Mouse (Mus musculus): ENCODE results near the gene Mtmr3. TPM values are rescaled to one million over a fixed set of nuclear protein-coding genes. Genes with fewer than 3 reads are reported as not detected.

Mtmr3 gene
- polyA plus RNA-seq, 1 experiment from 2014 or later, result 44.1 TPM

DNA sequence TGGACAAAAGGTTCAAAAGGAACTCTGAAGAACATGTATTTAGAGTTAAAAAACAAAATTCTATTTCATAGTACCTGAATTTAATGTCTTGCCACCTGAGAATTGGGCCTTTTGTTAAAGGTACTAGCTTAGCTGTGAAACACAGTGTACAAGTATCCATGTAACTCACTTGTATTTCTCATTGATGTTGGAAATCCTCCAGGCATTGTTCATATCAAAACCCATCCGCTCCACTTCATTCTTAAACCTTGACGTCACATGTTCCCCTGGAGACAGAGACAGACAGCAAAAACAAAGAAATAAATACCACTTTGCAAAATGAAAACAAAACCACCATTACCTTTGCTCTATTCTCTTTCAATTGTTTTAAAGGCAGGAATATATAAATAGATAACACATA lies 87.2 kb downstream of the Mtmr3 start:
- Histone ChIP-seq H3K9ac (replicated peaks; ENCODE audit: low read length) (no peak overlapping the region), H3K9me3 (ENCODE audit: control insufficient read depth, low read length) (no peaks in the 10 kb centered on the region), H3K4me1 (ENCODE audit: control insufficient read depth, insufficient read depth, low read length) (no peaks in the 10 kb centered on the region), H3K36me3 (ENCODE audit: control insufficient read depth, insufficient read depth, low read length) (peaks cover 44% of the 10 kb centered on the region), H3K27ac (replicated peaks; ENCODE audit: low read depth, low read length) (no peak overlapping the region), H3K4me2 (ENCODE audit: low read length) (no peak overlapping the region), H3K4me3 (replicated peaks; ENCODE audit: low read depth, low read length) (no peak overlapping the region), H3K27me3 (ENCODE audit: control insufficient read depth, insufficient read depth, low read length) (no peaks in the 10 kb centered on the region)
- 68% methylated on average over 2 of the region's 2 CpGs for WGBS
- DNase-seq (peak; percentile 5), ATAC-seq (ENCODE audit: low FRiP score, low TSS enrichment) (no peak)

DNA sequence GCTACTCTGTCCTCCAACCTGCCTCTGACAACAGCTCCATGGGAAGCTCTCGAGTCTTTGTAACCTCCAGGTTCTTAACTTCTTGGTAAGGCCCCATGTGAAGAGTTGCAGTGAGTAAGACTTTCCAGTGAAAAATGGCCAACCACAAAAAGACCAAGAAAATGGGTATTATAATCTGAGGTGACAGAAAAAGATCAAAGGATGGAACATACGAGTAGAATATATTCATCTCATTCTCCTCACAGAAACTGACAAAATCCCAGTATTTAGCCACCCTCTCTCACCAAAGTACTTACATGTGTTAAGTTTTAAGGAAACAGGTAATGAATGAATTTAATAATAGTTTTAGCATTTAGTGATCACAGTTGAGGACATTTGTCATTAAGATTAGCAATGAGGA lies 88.2 kb downstream of the Mtmr3 start:
- Histone ChIP-seq H3K27ac (replicated peaks; ENCODE audit: low read depth, low read length) (no peak overlapping the region), H3K4me1 (ENCODE audit: control insufficient read depth, insufficient read depth, low read length) (no peaks in the 10 kb centered on the region), H3K9me3 (ENCODE audit: control insufficient read depth, low read length) (no peaks in the 10 kb centered on the region), H3K9ac (replicated peaks; ENCODE audit: low read length) (no peak overlapping the region), H3K36me3 (ENCODE audit: control insufficient read depth, insufficient read depth, low read length) (peaks cover 52% of the 10 kb centered on the region), H3K4me3 (replicated peaks; ENCODE audit: low read depth, low read length) (no peak overlapping the region), H3K27me3 (ENCODE audit: control insufficient read depth, insufficient read depth, low read length) (no peaks in the 10 kb centered on the region), H3K4me2 (ENCODE audit: low read length) (no peak overlapping the region)
- ATAC-seq (ENCODE audit: low FRiP score, low TSS enrichment), result no peak
- no peak for DNase-seq
- WGBS, result 89% methylated on average over 2 of the region's 2 CpGs

GRCm38 (mm10) chr11:4502206-4502605 lies 92.5 kb downstream of the Mtmr3 start:
- ATAC-seq (ENCODE audit: low FRiP score, low TSS enrichment) (no peak), DNase-seq (no peak)
- Histone ChIP-seq H3K9ac (replicated peaks; ENCODE audit: low read length) (no peak overlapping the region), H3K9me3 (ENCODE audit: control insufficient read depth, low read length) (no peaks in the 10 kb centered on the region), H3K27ac (replicated peaks; ENCODE audit: low read depth, low read length) (no peak overlapping the region), H3K4me3 (replicated peaks; ENCODE audit: low read depth, low read length) (no peak overlapping the region), H3K4me2 (ENCODE audit: low read length) (no peak overlapping the region), H3K4me1 (ENCODE audit: control insufficient read depth, insufficient read depth, low read length) (no peaks in the 10 kb centered on the region), H3K27me3 (ENCODE audit: control insufficient read depth, insufficient read depth, low read length) (no peaks in the 10 kb centered on the region), H3K36me3 (ENCODE audit: control insufficient read depth, insufficient read depth, low read length) (peaks cover 71% of the 10 kb centered on the region)
- 82% methylated on average over 2 of the region's 2 CpGs for WGBS

- H3K4me1 ChIP-seq (ENCODE audit: control insufficient read depth, insufficient read depth, low read length), result no peaks in the 10 kb centered on the region
- H3K9ac ChIP-seq (replicated peaks; ENCODE audit: low read length), result no peak overlapping the region
- no peaks in the 10 kb centered on the region for H3K9me3 ChIP-seq (ENCODE audit: control insufficient read depth, low read length)
- no peaks in the 10 kb centered on the region for H3K27me3 ChIP-seq (ENCODE audit: control insufficient read depth, insufficient read depth, low read length)
- H3K4me2 ChIP-seq (ENCODE audit: low read length), result no peak overlapping the region
- ATAC-seq (ENCODE audit: low FRiP score, low TSS enrichment) (no peak), DNase-seq (peak; percentile 13)
- no peak overlapping the region for H3K27ac ChIP-seq (replicated peaks; ENCODE audit: low read depth, low read length)
- no peak overlapping the region for H3K4me3 ChIP-seq (replicated peaks; ENCODE audit: low read depth, low read length)
- H3K36me3 ChIP-seq (ENCODE audit: control insufficient read depth, insufficient read depth, low read length), result peaks cover 71% of the 10 kb centered on the region
- 90% methylated on average over 4 of the region's 4 CpGs for WGBS
Measured at GRCm38 (mm10) chr11:4500826-4501225, 93.8 kb downstream of the Mtmr3 start.

GRCm38 (mm10) chr11:4500261-4500660 lies 94.4 kb downstream of the Mtmr3 start:
- DNase-seq (no peak), ATAC-seq (ENCODE audit: low FRiP score, low TSS enrichment) (no peak)
- no peak overlapping the region for H3K4me2 ChIP-seq (ENCODE audit: low read length)
- no peak overlapping the region for H3K27ac ChIP-seq (replicated peaks; ENCODE audit: low read depth, low read length)
- H3K27me3 ChIP-seq (ENCODE audit: control insufficient read depth, insufficient read depth, low read length), result no peaks in the 10 kb centered on the region
- no peaks in the 10 kb centered on the region for H3K9me3 ChIP-seq (ENCODE audit: control insufficient read depth, low read length)
- H3K9ac ChIP-seq (replicated peaks; ENCODE audit: low read length), result no peak overlapping the region
- WGBS, result 100% methylated on average over 1 of the region's 1 CpGs
- H3K4me3 ChIP-seq (replicated peaks; ENCODE audit: low read depth, low read length), result no peak overlapping the region
- peaks cover 70% of the 10 kb centered on the region for H3K36me3 ChIP-seq (ENCODE audit: control insufficient read depth, insufficient read depth, low read length)
- no peaks in the 10 kb centered on the region for H3K4me1 ChIP-seq (ENCODE audit: control insufficient read depth, insufficient read depth, low read length)

DNA sequence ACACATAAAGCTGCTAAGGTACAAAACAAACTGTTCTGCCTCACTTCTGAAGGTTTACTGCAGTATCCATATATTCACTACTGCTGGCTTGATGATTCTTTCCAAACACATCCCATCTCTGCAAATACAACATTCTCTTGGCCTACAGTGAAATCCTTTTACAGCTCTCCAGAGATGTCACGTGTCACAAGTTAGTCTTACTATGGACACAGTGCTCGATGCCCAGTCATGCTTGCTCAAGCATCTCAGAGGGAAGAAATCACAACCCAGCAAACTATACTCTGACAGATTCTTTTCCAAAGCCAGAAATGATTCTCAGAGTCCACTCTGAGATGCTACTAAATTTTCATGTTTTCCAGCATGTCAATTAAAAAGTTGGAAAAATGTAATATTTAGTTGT lies 95.2 kb downstream of the Mtmr3 start:
- no peak overlapping the region for H3K4me3 ChIP-seq (replicated peaks; ENCODE audit: low read depth, low read length)
- peaks cover 74% of the 10 kb centered on the region for H3K36me3 ChIP-seq (ENCODE audit: control insufficient read depth, insufficient read depth, low read length)
- no peak overlapping the region for H3K4me2 ChIP-seq (ENCODE audit: low read length)
- DNase-seq (no peak), ATAC-seq (ENCODE audit: low FRiP score, low TSS enrichment) (no peak)
- no peaks in the 10 kb centered on the region for H3K4me1 ChIP-seq (ENCODE audit: control insufficient read depth, insufficient read depth, low read length)
- H3K9ac ChIP-seq (replicated peaks; ENCODE audit: low read length), result no peak overlapping the region
- no peaks in the 10 kb centered on the region for H3K27me3 ChIP-seq (ENCODE audit: control insufficient read depth, insufficient read depth, low read length)
- WGBS, result 86% methylated on average over 2 of the region's 2 CpGs
- no peaks in the 10 kb centered on the region for H3K9me3 ChIP-seq (ENCODE audit: control insufficient read depth, low read length)
- H3K27ac ChIP-seq (replicated peaks; ENCODE audit: low read depth, low read length), result no peak overlapping the region

DNA sequence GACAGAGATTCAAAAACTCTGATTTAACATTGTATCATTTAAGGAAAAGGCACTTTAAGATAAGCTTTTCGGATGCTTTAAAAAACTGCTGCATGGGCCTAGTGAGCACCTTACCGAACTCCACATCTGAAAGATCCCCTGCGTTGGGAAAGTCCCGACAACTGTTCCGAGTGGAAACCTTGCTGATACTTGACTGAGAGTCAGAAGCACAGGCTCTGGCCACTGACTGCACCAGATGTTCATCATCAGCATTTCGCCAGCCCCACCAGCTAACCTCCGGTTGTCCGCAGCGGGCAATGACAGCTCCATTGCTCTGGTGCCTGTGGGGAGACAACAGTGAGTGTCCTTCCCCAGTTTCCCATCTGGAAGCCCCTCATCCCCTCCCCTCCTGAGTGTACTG lies 95.9 kb downstream of the Mtmr3 start:
- WGBS, result 94% methylated on average over 9 of the region's 9 CpGs
- DNase-seq (no peak), ATAC-seq (ENCODE audit: low FRiP score, low TSS enrichment) (no peak)
- Histone ChIP-seq H3K9me3 (ENCODE audit: control insufficient read depth, low read length) (no peaks in the 10 kb centered on the region), H3K36me3 (ENCODE audit: control insufficient read depth, insufficient read depth, low read length) (peaks cover 73% of the 10 kb centered on the region), H3K9ac (replicated peaks; ENCODE audit: low read length) (no peak overlapping the region), H3K27ac (replicated peaks; ENCODE audit: low read depth, low read length) (no peak overlapping the region), H3K4me2 (ENCODE audit: low read length) (no peak overlapping the region), H3K4me3 (replicated peaks; ENCODE audit: low read depth, low read length) (no peak overlapping the region), H3K27me3 (ENCODE audit: control insufficient read depth, insufficient read depth, low read length) (no peaks in the 10 kb centered on the region), H3K4me1 (ENCODE audit: control insufficient read depth, insufficient read depth, low read length) (no peaks in the 10 kb centered on the region)

GRCm38 (mm10) chr11:4497501-4498118 lies 97.1 kb downstream of the Mtmr3 start:
- Histone ChIP-seq H3K36me3 (ENCODE audit: control insufficient read depth, insufficient read depth, low read length) (peaks cover 63% of the 10 kb centered on the region), H3K27me3 (ENCODE audit: control insufficient read depth, insufficient read depth, low read length) (no peaks in the 10 kb centered on the region), H3K27ac (replicated peaks; ENCODE audit: low read depth, low read length) (no peak overlapping the region), H3K4me3 (replicated peaks; ENCODE audit: low read depth, low read length) (no peak overlapping the region), H3K9me3 (ENCODE audit: control insufficient read depth, low read length) (no peaks in the 10 kb centered on the region), H3K9ac (replicated peaks; ENCODE audit: low read length) (no peak overlapping the region), H3K4me2 (ENCODE audit: low read length) (no peak overlapping the region), H3K4me1 (ENCODE audit: control insufficient read depth, insufficient read depth, low read length) (no peaks in the 10 kb centered on the region)
- ATAC-seq (ENCODE audit: low FRiP score, low TSS enrichment), result no peak
- no peak for DNase-seq
- WGBS, result 87% methylated on average over 10 of the region's 10 CpGs

- H3K36me3 ChIP-seq (ENCODE audit: control insufficient read depth, insufficient read depth, low read length), result peaks cover 69% of the 10 kb centered on the region
- no peak overlapping the region for H3K27ac ChIP-seq (replicated peaks; ENCODE audit: low read depth, low read length)
- DNase-seq (no peak), ATAC-seq (ENCODE audit: low FRiP score, low TSS enrichment) (no peak)
- 67% methylated on average over 4 of the region's 4 CpGs for WGBS
- H3K9me3 ChIP-seq (ENCODE audit: control insufficient read depth, low read length), result no peaks in the 10 kb centered on the region
- no peak overlapping the region for H3K4me2 ChIP-seq (ENCODE audit: low read length)
- no peaks in the 10 kb centered on the region for H3K27me3 ChIP-seq (ENCODE audit: control insufficient read depth, insufficient read depth, low read length)
- H3K4me3 ChIP-seq (replicated peaks; ENCODE audit: low read depth, low read length), result no peak overlapping the region
- H3K4me1 ChIP-seq (ENCODE audit: control insufficient read depth, insufficient read depth, low read length), result no peaks in the 10 kb centered on the region
- no peak overlapping the region for H3K9ac ChIP-seq (replicated peaks; ENCODE audit: low read length)
Measured at GRCm38 (mm10) chr11:4495021-4495540, 99.6 kb downstream of the Mtmr3 start.

All from midbrain, embryonic 14.5 days (tissue).